Mouse (Mus musculus): ENCODE data around the gene Psmd13. TPM values are rescaled to one million over a fixed set of nuclear protein-coding genes. Genes with fewer than 3 reads are reported as not detected.

Gene Psmd13
- polyA plus RNA-seq, 1 experiment from 2014 or later, result 282 TPM

DNA sequence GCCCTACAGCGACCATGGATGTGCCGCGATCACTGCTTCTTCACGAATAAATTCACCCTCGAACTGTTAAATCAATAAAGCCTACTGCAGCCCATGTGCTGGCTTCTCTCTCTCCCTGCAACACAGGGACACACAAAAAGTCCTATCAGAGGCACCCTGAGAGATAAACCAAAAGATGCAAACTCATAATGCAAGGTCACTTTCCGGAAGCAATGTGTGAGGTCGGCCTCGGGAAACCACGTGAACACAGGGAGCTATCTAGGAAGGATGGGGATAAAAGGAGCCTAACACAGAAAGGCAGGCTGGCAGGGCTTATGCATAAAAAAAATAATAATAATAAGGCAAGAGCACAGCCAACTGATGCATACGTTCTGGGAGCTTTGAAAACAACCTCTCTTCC is 35.1 kb upstream of the Psmd13 start:
- H3K4me1 ChIP-seq, result no peaks in the 10 kb centered on the region
- peaks cover 12% of the 10 kb centered on the region for H3K27me3 ChIP-seq
- no peak overlapping the region for H3K4me2 ChIP-seq (replicated peaks)
- ATAC-seq (ENCODE audit: low FRiP score), result no peak
- H3K27ac ChIP-seq, result no peak overlapping the region
- H3K36me3 ChIP-seq, result peaks cover 4% of the 10 kb centered on the region
- no peak overlapping the region for H3K4me3 ChIP-seq
- H3K9ac ChIP-seq, result no peak overlapping the region
- 89% methylated on average over 10 of the region's 10 CpGs for WGBS
- H3K9me3 ChIP-seq (replicated peaks), result no peaks in the 10 kb centered on the region

DNA sequence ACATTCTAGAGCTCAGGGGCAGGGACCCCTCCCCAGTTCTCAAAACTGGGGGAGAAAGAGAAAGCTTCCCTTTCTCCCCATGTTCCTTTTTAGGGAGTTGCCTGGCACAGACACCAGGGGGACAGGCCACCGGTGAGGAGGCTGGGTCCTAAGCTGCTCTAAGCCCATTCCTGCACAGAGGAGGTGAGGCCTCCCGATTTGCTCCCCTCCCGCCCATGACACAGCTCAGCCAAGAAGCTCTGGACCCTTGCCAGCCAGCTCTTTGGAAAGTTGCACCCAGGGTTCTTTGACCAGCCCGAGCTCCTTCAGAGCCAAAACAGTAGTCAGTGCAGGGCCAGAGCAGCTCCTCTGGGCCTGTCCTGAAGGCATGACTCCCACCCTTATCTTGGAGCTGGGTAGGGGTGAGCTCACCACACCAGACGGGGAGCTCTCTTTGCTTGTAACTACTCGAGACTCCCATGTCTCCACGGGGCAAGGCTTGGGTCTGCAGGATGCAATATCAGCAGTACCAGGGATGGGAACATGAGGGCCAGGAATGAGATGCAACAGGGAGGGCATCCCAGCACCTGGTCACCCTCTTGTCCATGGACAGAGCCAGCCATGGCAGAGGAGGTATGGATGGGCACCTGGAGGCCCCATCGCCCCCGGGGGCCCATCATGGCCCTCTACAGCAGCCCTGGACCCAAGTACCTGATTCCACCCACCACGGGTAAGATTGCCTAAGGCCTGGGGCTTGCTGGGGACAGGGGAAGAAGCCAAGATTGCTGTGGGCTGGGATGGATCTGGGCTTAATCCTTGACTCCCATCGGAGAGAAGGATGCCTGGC is 33.8 kb upstream of the Psmd13 start, which contains the start of gene Odf3:
Gene Odf3 (plus strand): TSS at position 51 of the 826 bp plus-strand sequence.
- H3K27me3 ChIP-seq, result peaks cover 9% of the 10 kb centered on the region; the same call in 1 of the 2 replicates
- no peak for ATAC-seq (ENCODE audit: low FRiP score)
- no peak within 1 kb of the TSS for H3K27ac ChIP-seq
- 76% methylated on average over 11 of the region's 11 CpGs for WGBS
- peaks cover 17% of the 10 kb centered on the region for H3K36me3 ChIP-seq
- no peaks in the 10 kb centered on the region for H3K9me3 ChIP-seq (replicated peaks)
- H3K9ac ChIP-seq, result no peak within 1 kb of the TSS
- no peak within 1 kb of the TSS for H3K4me3 ChIP-seq
- H3K4me1 ChIP-seq, result no peaks in the 10 kb centered on the region
- H3K4me2 ChIP-seq (replicated peaks), result no peak within 1 kb of the TSS

DNA sequence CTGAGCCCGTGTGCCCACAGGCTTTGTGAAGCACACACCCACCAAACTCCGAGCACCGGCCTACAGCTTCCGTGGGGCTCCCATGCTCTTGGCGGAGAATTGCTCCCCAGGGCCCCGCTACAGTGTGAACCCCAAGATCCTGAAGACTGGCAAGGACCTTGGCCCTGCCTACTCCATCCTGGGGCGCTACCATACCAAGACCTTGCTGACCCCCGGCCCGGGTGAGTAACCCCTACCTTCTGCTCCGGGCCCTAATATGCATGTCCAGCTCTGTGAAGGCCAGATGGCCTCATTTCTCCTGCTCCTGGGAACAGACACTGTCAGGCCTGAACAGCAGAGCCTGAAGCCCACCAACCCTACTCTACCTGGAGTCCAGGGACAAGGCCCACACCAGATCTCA is 33.2 kb upstream of the Psmd13 start:
- no peaks in the 10 kb centered on the region for H3K4me1 ChIP-seq
- H3K4me3 ChIP-seq, result no peak overlapping the region
- H3K36me3 ChIP-seq, result peaks cover 23% of the 10 kb centered on the region
- no peak overlapping the region for H3K27ac ChIP-seq
- no peak for ATAC-seq (ENCODE audit: low FRiP score)
- no peak overlapping the region for H3K9ac ChIP-seq
- H3K4me2 ChIP-seq (replicated peaks), result no peak overlapping the region
- peaks cover 9% of the 10 kb centered on the region; the same call in 1 of the 2 replicates for H3K27me3 ChIP-seq
- H3K9me3 ChIP-seq (replicated peaks), result no peaks in the 10 kb centered on the region
- WGBS, result 90% methylated on average over 10 of the region's 10 CpGs

DNA sequence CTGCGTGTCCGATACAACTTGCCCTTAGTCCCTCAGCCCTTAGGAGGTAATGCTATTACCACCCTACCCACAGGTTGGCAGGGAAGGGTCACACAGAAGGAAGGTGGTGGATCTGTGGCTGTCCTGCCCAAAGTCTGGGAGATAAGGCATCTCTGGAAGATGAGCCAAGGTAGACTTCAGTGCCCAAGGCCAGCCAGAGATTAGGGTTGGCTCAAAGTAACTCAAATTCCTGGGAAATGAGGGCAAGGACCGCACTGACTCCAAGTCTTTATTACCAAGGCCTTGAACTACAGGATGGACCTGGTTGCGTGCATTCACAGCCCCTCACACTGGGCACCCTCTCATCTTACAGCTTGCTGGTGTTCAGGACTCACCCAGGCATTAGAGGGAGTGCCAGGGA is 29.9 kb upstream of the Psmd13 start:
- no peak overlapping the region for H3K27ac ChIP-seq
- H3K36me3 ChIP-seq, result peaks cover 34% of the 10 kb centered on the region
- no peaks in the 10 kb centered on the region for H3K9me3 ChIP-seq (replicated peaks)
- H3K4me1 ChIP-seq, result peaks cover 10% of the 10 kb centered on the region
- no peak for ATAC-seq (ENCODE audit: low FRiP score)
- no peak overlapping the region for H3K4me3 ChIP-seq
- H3K4me2 ChIP-seq (replicated peaks), result no peak overlapping the region
- H3K9ac ChIP-seq, result no peak overlapping the region
- H3K27me3 ChIP-seq, result no peaks in the 10 kb centered on the region
- WGBS, result 94% methylated on average over 4 of the region's 4 CpGs

DNA sequence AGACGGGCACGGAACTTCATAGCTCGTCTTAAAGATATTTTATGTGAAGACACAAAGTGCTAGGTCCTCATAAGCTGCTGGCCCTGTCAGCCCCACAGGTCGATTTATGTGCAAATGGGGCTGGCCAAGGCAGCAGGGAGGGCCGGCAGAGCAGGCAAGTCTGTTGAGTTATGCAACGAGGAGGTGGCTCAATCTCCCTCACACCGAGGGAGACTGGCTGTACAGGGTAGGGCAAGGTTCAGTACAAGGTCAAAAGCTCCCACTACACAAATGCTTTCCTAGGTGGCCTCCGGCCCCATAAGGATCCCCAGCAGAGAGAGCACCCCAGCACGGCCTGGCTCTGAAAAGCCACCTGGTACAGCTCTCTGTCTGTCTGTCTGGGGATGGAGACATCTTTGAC is 28.4 kb upstream of the Psmd13 start:
- Histone ChIP-seq H3K27ac (no peak overlapping the region), H3K9ac (no peak overlapping the region), H3K36me3 (peaks cover 35% of the 10 kb centered on the region), H3K27me3 (no peaks in the 10 kb centered on the region), H3K4me1 (peaks cover 17% of the 10 kb centered on the region), H3K9me3 (replicated peaks) (no peaks in the 10 kb centered on the region), H3K4me2 (replicated peaks) (no peak overlapping the region), H3K4me3 (no peak overlapping the region)
- WGBS, result 95% methylated on average over 9 of the region's 9 CpGs
- ATAC-seq (ENCODE audit: low FRiP score), result no peak

DNA sequence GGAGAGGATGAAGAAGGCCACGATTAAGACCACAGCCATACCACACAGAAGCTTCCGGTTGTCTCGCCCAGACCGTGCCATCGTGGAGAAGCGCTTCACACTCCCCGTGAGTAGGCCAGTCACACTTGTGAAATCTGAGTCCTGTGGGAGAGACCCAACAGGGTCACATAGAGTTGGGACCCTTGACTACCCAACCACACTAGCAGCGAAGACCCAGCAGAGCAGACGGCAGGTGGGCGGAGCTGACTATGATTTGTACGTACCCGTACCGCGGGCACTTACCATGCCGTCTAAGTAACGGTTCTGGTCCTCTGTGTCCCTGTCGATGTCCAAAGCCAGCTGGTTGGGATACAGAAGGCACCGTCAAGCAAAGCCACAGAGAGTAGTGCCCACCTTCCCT is 27.3 kb upstream of the Psmd13 start:
- H3K27me3 ChIP-seq, result no peaks in the 10 kb centered on the region
- no peak overlapping the region for H3K9ac ChIP-seq
- H3K9me3 ChIP-seq (replicated peaks), result no peaks in the 10 kb centered on the region
- 94% methylated on average over 18 of the region's 18 CpGs for WGBS
- no peak overlapping the region for H3K4me3 ChIP-seq
- ATAC-seq (ENCODE audit: low FRiP score), result no peak
- no peak overlapping the region for H3K4me2 ChIP-seq (replicated peaks)
- peaks cover 28% of the 10 kb centered on the region for H3K4me1 ChIP-seq
- no peak overlapping the region for H3K27ac ChIP-seq
- H3K36me3 ChIP-seq, result peaks cover 46% of the 10 kb centered on the region

DNA sequence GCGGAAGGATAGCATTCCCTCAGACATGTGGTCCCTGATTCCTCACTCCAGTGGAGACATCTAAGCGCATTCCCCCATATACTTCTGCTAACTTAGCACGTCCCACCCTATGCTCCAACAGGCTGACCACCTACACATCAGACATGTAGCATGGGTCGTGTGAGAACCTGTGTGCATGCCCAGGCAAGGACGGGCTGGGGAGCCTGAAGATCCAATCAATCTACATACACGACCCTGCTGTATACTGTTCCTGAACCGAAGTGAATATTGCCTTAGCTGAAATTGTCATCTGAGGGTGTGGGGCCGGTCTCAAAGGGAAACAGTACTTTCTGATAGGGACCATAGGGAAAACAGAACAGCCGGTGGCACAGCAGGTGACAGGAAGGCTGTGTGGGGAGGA is 26.6 kb upstream of the Psmd13 start:
- no peak for ATAC-seq (ENCODE audit: low FRiP score)
- Histone ChIP-seq H3K4me3 (peak overlapping the region; percentile 75), H3K27ac (no peak overlapping the region), H3K36me3 (peaks cover 53% of the 10 kb centered on the region), H3K9me3 (replicated peaks) (no peaks in the 10 kb centered on the region), H3K4me2 (replicated peaks) (peak overlapping the region; percentile 99), H3K9ac (peak overlapping the region; percentile 95), H3K4me1 (peaks cover 31% of the 10 kb centered on the region), H3K27me3 (no peaks in the 10 kb centered on the region)
- 76% methylated on average over 9 of the region's 9 CpGs for WGBS

DNA sequence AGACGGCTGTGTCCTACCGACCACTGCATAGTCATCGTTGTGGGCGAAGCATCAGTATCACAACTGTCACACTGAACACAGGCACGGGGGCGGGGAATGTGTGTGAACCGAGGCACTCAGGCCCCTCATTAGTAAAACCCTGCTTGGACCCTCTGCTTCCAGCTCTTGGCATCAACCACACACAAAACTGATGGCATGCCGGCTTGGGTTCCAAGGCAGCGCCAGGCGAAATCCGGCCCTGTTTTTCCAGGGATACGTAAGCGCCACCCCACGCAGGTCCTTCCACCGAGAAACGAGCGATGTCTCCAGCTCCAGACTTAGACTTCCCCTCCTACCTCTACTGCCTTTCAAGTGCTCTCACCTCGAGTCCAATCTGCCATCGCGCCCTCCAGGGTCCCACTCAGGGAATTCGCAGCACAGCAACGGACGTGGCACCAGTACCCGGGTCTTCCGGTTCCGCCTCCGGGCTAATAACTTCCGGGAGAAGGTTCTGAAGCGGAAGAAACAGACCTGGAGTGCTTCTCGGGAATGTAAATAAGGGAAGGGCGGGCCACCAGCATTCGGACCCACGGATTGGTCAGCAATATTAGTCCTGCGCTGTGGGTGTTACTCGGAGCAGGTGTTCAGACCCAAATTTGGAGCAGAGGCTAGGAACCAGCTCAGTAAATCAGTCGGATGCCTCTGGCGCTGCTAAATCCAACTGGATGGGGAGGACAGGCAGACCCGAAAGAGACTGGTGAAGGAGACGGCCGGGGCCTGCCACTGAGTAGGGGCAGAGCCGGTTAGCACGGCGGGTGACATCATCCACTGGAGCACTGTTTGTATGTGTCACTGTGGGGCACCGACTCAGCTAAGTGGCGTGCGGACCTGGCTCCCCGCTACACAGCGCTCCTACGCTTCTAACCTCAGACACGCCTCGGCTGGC is 25.6 kb upstream of the Psmd13 start, which contains the start of gene Gm45785:
Gene Gm45785 (minus strand): TSS at position 472 of the 925 bp plus-strand sequence.
- H3K9ac ChIP-seq, result peak within 1 kb of the TSS; percentile 95
- H3K36me3 ChIP-seq, result peaks cover 62% of the 10 kb centered on the region

DNA sequence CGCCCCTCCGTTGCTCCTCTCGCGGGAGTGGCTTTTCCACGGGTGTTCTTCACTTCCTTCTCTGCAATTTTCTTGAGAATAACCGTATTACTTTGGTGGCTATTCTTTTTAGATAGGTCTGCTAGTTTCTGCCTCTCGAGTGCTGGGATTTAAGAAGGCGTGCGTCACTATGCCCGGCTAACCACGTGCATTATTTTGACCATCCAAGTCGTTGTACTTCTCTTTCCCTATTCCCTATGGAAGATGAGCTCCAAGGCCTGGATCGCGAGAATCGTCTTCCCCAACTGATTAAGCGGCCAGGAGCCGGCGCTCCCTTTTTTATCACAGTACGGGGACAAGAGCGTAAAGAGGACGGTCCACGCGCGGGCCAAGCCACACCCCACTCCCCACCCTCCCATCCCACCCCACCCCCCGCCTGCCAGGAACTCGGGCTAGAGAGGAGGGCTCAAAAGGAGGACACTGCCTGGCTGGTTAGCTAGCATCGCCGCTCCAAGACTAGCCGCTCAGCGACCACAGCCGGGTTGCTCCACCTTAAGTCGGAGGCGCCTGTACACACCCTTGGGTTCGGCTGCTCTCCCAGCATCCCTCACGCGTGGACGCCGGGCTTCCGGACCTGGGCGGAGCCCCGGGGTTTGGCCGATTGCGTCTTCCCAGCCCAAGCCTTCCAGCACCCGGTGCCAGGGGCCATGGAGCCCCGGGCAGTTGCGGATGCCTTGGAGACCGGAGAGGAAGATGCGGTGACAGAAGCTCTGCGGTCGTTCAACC is 24.8 kb upstream of the Psmd13 start, which contains the start of gene Ric8a:
Gene Ric8a (plus strand): TSS at position 173 of the 765 bp plus-strand sequence.
- under 1% methylated on average over 50 of the region's 50 CpGs for WGBS

More for the DNA sequence above, 25.6 kb upstream of the Psmd13 start, which contains the start of gene Gm45785:
- peak within 1 kb of the TSS; percentile 75 for H3K4me3 ChIP-seq
- no peaks in the 10 kb centered on the region for H3K27me3 ChIP-seq
- peak; percentile 79 for ATAC-seq (ENCODE audit: low FRiP score)
- WGBS, result under 1% methylated on average over 51 of the region's 51 CpGs
- H3K9me3 ChIP-seq (replicated peaks), result no peaks in the 10 kb centered on the region
- H3K4me2 ChIP-seq (replicated peaks), result peak within 1 kb of the TSS; percentile 99
- H3K27ac ChIP-seq, result peak within 1 kb of the TSS; percentile 90
- peaks cover 31% of the 10 kb centered on the region for H3K4me1 ChIP-seq

DNA sequence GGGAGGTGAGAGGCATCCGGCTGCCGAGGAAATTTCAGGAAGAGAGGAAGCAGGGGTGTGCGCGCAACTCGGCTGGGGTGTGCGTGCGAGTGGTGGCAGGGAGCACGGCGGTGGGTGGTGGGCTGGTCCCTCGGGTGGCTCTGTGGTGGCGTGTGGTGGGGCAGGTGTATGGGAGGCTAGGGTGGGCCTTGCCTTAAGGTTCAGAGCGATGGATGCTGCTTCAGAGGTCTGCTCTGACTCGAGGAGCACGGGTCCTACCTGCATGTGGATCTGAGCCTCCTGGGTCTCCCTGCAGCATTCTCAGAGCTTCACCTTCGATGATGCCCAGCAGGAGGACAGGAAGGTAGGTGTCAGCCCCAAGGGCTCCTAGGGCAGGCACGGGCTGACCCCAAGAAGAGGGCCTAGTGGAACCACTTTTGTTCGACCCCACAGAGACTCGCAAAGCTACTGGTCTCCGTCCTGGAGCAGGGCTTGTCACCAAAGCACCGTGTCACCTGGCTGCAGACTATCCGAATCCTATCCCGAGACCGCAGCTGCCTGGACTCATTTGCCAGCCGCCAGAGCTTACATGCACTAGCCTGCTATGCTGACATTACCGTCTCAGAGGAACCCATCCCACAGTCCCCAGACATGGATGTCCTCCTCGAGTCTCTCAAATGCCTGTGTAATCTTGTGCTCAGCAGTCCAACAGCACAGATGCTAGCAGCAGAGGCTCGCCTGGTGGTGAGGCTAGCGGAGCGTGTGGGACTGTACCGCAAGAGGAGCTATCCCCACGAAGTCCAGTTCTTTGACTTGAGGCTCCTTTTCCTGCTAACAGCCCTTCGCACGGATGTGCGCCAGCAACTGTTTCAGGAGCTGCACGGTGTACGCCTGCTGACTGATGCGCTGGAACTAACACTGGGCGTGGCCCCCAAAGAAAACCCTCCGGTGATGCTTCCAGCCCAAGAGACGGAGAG is 23.9 kb upstream of the Psmd13 start, which contains the start of gene Bet1l:
Gene Bet1l (minus strand): TSS at position 28 of the 956 bp plus-strand sequence.
- peaks cover 63% of the 10 kb centered on the region for H3K36me3 ChIP-seq
- 37% methylated on average over 40 of the region's 40 CpGs for WGBS
- peak within 1 kb of the TSS; percentile 95 for H3K9ac ChIP-seq
- no peaks in the 10 kb centered on the region for H3K27me3 ChIP-seq
- peak; percentile 62 for ATAC-seq (ENCODE audit: low FRiP score)
- peak within 1 kb of the TSS; percentile 75 for H3K4me3 ChIP-seq
- H3K27ac ChIP-seq, result peak within 1 kb of the TSS; percentile 90
- H3K4me2 ChIP-seq (replicated peaks), result peak within 1 kb of the TSS; percentile 99
- peaks cover 31% of the 10 kb centered on the region for H3K4me1 ChIP-seq
- no peaks in the 10 kb centered on the region for H3K9me3 ChIP-seq (replicated peaks)

More for the DNA sequence above, 24.8 kb upstream of the Psmd13 start, which contains the start of gene Ric8a:
- peak; percentile 75 for ATAC-seq (ENCODE audit: low FRiP score)
- peak within 1 kb of the TSS; percentile 90 for H3K27ac ChIP-seq
- peak within 1 kb of the TSS; percentile 75 for H3K4me3 ChIP-seq
- H3K4me1 ChIP-seq, result peaks cover 31% of the 10 kb centered on the region
- H3K36me3 ChIP-seq, result peaks cover 63% of the 10 kb centered on the region
- peak within 1 kb of the TSS; percentile 99 for H3K4me2 ChIP-seq (replicated peaks)
- H3K27me3 ChIP-seq, result no peaks in the 10 kb centered on the region
- H3K9ac ChIP-seq, result peak within 1 kb of the TSS; percentile 95
- H3K9me3 ChIP-seq (replicated peaks), result no peaks in the 10 kb centered on the region
